Mouse (Mus musculus) brain, embryonic 18.5 days (tissue): Measurements from ENCODE around the gene Dab1.
A peak's percentile ranks its signal among the peaks of the same experiment; 100 is the strongest.

Experiments used
- DNase-seq: peaks from one replicate; pipeline ENCODE4 v3.0.0-alpha.2; 2012; ENCODE audit warnings: low read depth, low spot score

The Dab1 gene

DNA sequence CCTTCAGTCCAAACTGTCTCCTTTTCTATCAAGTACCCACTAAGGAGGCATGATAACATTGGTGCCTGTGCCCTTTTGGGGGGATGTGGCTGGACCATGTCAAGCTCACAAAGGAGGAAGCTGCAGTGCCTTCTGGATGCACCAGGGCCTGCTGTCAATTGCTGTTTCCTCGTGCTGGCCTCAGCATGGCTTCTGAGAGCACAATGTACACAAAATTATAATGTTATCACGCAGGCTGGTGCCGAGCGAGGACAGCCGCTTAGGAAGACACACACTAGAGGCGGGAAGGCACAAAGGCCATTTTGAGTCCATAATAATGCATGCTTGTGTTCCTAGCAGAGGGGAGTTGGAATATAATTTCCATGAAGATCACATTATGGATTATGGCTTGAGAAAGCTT is 81.2 kb downstream of the Dab1 start:
- no peak for DNase-seq

DNA sequence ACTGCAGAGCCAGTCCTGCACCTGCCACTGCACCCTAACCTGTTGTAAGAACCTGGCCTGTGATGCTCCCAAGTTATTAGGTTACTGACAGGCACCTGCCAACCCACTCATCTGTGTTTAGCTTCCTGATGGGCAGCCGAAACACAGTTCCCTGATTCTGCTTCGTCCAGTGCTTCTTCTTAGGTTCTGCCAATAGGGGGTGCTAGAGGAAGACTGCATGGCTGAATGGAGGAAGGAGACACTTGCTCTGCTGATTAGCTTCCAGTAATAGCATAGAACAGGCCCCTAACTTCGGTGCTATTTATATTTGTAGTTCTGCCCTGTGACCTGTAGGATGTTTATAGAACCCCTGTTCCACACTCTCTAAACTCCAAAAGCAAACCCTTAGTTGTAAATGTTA is 83.0 kb downstream of the Dab1 start:
- no peak for DNase-seq

DNA sequence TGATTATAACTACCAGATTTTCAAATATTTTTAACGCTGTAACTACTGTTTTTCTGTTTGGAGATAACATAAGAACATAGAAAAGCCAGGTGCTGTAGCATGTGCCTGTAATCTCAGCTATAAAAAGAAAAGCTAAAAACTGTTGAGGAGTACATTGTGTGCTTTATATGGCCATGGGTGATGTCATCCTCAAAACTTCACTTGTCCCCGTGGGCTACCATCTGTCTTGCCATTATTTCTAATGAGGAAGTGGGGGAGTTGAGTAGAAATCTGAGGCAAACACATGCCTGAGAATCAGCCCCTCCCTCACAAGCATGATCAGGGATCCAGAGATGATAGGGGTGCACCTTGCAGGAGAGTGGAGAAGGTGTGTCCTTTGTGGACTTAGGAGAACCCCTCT is 85.3 kb downstream of the Dab1 start:
- DNase-seq = no peak

DNA sequence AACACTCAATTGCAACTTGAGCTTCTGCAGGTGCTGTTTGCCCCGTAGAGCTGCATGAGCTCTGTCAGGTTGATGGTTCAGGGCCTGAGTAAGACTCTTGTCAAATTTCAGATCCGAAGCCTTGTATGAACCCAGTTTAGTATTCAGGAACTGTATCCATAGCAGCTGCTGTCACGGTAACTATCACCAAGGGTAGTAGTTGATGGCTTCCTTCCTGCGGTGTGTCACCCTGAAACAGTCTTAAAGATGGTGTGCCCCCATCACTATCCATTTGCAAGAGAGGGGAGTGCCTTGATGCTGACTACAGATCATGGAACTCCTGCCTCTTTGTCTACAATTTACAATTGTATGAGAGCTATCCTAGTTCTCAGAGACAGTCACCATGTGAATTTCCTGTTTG is 87.3 kb downstream of the Dab1 start:
- DNase-seq = no peak

DNA sequence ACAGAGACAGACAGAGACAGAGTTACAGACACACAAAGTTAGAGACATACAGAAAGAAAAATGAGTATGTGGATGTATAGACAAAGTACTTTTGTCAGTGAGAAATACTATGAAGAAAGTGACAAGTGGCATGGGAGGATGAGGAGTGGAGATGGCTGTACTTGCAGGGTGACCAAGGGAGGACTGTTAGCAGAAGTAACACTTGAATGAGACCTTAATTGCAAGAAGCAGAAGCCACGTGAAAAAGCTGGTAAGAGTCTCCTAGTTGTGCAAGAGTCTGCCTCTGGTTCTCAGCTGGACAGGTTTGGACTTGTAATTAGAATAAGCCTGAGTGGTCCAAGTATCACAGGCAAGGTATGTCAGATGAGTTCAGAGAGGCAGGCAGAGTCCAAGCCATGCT is 88.0 kb downstream of the Dab1 start:
- DNase-seq = no peak

DNA sequence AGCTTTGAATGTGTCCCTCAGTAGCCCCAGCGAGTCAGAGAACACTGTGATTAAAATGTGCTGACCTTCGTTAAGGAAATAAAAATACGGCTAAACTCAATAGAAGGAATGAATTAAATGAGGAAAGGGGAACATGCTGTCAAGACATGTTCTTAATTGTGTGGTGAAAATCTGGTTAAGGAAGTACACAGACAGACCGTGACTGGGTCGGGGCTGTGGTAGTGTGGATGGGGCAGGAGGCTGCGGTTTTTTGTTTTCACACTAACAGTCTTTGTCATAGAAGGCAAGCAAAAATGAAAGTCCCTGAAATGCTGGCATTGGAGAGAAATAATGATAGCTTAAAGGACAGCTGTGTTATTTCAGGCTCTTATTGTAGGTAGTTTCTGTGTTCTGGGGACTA is 92.2 kb downstream of the Dab1 start:
- no peak for DNase-seq

DNA sequence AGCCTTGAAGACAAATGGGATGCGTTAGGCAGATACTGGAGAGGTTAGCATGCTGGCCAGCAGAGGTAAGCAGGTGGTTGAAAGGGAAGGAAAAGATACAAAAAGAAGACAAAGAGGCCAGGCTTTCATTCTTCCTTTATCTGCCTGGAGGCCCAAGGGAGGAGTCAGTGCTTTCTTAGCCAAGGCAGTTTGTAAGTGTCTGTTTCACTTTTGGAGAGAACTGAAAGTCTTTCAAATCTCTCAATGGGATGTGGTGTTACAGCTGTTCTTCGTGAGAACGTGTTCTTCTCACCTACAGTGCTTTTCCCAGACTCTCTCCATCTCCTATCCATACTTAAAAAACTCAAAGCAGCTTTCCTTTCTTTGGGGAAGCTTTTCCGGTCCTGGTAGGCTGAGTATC is 94.8 kb downstream of the Dab1 start:
- DNase-seq = no peak

DNA sequence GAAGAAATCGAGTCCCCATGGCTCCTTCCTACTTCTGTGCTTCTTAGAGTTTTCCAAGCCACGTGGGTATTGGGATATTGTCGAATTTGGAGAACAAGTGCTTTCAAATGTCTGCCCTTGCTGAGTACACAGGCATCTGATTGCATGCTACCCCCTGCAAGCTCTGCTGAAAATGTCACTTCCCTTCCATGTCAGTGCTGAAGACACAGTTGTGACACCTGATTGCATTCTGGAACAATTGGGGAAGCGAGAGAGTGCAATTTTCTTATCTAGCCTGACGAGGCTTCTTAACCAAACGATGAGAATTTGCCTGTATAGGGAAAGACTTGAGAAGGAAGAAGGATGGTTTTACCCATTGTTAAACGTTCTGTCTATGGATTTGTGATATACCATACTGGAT is 95.8 kb downstream of the Dab1 start:
- DNase-seq = no peak

DNA sequence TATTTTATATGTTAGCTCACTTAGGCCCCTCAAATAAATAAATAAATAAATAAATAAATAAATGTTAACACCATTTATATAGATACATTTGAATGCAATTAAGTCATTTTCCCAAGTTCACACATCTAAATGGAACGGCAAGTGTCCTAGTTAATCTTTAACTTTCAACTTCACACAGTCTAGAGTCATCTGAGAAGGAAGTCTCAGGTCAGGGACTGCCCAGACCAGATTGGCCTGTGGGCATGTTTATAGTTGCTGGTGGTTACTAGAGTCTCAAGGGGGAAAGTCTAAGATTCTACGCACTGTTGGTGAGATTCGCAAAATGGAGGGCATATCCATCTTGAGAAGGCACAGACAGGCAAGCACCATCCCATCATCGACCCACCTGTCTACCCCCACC is 96.4 kb downstream of the Dab1 start:
- DNase-seq = no peak

DNA sequence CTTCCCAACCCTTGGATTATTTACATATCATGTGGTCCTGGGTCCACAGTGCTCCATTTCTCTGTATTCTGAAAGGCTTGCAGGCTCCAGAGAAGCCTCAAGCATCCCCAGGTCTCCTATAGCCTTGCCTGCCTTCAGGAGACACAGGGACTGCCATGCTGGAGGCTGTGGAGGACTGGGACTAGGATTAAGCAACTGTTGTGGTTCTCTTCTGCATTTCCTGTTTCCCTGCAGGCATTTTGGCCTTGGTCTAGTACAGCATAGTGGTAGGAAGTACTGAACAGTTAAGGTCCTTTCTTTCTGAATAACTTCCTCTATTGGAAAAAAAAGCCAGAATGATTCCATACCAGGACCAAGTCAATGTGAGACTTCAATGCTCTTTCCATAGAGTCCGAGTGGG is 103.6 kb downstream of the Dab1 start:
- DNase-seq = no peak

DNA sequence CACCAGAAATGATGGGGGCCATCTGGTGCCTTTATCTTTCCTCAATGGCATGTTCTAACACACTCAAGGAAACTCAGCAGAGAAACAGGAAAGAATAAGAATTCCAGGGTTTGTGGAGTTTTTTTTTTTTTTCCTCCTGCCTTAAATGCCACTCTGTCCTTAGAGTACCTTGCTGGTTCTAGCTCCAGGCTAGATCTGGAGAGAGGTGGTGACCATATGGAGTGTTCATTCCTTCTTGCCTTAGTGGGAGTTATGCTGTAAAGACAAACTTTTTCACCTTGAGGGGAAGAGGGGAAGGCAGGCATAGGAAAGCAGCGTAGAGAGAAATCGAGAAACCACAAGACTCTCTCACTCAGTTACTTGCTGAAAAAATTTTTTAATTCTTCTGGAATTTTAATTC is 107.3 kb downstream of the Dab1 start:
- no peak for DNase-seq

DNA sequence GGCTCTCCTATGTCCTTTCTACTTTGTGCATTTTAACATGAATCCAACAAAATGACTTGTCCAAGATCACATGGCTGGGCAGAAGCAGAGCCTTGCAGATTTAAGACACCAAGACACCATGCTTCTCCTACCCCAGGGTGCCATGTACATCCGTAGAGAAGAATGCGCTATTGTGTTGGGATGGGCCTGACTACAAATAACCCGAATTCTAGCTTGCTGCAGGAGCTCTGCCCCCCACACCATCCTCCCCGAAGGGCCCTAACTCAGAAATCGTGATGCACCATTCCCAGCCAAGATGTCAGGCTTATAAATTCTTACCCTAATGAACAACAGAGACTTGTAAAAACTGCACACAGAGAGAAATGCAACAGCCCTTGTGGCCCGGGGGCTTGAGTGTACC is 118.0 kb downstream of the Dab1 start:
- no peak for DNase-seq

DNA sequence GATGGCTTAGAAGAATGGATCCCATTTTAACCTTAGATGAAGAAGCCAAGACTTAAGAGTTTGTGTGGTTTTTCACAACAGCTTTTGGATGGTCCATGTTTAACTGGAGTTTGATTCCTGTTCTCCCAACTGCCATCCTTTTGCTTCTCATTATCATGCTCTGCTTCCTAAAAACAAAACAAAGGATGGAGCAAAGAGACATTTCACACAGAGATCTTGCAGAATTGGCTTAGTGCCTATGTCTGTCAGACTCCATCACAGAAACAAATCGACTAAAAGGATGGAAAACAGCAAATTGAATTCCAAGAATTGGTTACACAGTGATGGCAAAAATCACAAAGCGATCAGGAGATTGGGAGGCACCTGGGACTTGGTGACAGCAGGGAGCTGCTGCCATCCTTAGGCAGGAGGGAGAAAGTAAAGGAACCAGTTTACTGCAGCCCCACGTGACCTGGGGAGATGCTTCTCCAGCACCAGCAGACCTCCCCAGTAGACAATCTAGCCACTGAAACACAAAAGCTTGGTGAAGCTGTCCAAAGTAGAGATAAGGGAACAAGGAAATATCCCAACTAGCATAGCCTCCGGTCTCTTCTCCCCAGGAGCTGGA is 132.2 kb downstream of the Dab1 start:
- peak; percentile 24 for DNase-seq

DNA sequence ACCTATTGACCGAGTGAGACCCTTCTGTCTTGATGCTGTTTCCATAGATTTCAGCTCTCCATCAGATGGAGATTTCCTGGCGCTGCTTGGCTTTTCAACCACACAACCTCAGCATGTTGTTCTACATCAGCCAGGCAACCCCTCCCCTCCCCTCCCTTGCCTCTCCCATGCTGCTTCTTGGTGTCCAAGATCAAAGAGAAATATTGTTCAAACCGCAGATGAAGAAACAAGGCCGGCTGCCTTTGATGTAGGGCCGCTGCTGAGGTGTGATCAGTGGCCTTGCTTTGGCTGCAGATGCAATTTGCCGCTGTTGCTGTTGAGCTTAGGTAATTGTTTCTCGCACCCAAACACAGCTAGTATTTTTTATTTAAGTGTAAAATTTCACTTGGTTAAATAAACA is 135.4 kb downstream of the Dab1 start:
- DNase-seq = no peak

DNA sequence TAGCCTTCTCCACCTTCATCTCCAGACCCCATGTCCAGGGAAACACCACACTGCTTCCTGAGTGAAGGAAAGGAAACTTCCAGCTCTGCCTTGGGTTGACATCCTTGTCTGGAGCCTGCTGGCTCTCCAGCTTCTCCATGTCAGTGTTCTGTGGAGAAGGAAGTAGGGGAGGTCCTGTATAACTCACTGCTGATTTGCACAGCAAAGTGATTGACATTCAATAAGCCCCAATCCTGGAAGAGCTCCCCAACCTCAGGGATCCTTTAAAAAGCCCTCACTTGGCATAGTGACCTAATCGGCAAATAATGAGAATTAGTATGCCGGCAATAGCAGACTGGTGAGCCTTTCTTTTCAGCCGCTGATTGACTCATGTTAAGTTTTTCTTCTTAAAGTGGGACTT is 138.1 kb downstream of the Dab1 start:
- DNase-seq = no peak

DNA sequence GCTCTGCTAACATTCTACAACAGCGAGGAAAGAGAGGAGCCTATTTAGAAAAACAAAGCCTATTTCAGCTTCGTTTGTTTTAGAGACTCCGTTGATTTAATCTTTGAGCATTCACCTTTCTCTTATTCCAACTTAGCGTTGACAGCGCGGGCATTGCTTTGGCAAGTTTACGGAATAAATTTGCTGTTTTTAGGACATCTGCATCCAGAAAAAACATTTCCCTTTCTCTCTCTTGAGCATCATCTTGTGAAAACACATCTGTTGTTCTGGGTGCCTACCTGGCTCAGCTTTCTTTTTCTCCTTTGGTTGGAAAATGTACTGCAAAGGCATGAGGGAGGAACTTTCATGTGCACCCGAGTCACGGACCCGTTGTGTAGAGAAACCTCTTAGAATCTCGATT is 143.3 kb downstream of the Dab1 start:
- DNase-seq = no peak

DNA sequence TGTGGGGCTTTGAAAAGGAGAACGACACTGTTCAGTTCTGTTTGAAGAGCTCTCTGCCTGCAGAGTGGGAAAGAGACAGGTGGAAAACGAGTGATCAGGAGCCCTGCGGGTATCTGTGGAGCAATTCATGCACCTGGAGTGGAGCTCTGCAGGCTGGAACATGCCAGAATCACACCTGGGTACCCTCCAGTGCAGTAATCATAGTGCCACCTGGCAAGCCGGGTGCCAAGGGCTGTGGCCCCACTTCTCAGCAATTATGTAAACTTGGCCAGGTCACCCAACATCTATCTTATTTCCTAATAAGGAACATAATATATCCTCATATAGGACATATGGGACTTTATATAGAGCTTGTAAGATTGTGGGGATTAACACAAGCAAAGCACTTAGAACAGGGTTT is 156.6 kb downstream of the Dab1 start:
- no peak for DNase-seq

DNA sequence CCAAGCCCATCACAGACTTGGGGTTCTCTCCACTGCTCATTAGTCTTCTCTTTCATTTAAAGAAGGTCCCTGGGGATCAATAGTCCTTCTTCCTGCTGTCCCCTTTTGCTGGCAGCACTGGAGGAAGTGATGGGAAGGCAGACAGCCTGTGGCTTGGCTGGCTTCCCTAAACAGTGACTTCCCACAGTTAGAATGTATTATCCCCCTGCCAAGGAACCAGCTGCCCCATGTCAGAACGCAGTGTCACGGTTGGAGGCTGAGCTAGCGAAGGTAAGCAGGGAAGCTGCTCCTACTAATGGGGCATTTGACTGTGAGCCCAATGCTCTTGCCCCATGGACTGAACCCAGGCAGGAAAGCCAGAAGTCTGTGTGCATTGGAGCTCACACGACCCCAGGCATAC is 162.2 kb downstream of the Dab1 start:
- no peak for DNase-seq

DNA sequence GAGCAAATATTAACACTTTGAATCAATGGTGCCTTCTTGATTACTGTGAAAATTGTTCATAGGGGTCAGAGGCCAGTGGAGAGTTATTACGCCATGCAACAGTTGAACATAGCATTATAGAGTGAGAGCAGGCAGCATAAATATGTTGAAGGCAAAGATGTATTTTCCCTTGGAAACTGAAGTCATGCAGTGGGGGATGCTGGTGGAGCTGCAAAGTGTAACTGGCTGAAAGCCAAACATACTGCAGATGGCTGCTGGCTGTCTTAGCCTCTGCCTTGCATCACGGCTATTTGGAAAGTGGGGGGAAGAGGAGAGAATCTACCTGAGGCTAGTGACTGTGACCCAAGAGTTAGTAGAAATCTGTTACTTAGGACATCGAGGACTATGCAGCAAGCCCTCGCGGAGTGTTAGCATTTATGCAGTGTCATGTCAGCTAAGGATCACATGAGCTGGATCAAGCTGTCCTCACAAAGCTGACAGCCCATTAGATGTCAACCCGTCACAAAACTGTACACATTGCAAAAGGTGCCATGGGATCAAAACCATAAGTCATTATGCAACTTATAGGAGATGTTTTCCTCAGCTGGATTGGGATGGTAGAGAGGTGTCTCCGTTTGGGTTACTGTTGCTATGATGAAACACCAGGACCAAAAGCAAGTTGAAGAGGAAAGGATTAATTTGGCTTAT is 164.5 kb downstream of the Dab1 start:
- DNase-seq = no peak

DNA sequence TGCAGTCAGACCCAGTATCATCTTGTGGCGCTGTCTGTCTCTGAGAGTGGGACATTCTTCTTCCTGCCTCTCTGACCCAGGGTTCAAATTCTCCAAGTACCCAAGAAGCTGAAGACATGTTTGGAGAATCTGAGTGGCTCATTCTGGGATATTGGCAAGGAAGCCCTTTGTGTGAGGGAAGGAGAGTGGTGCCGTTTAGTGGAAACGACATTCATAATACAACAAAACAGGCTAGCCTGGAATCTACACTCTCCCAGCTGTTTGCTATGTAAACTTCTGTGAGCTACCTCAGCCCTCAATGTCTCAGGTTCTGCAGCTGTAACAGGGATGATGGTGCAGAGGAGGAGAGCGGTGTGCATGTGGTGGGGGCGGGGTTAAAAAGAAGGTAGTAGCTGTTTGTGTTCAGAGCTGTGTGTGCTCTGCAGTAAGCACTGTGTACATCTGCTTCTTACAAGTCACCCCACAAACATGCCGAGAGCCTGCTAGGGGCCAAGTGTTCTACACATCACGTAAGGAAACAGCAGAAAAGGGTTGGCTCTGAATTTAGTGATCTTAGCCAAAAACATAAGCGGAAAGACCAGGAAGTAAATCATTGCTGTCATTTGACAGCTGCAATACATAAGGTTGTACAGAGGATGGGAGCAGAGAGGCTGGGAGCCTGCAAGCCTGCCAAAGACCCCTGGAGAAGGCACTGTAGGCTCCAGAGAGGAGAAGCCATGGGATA is 174.6 kb downstream of the Dab1 start:
- no peak for DNase-seq

DNA sequence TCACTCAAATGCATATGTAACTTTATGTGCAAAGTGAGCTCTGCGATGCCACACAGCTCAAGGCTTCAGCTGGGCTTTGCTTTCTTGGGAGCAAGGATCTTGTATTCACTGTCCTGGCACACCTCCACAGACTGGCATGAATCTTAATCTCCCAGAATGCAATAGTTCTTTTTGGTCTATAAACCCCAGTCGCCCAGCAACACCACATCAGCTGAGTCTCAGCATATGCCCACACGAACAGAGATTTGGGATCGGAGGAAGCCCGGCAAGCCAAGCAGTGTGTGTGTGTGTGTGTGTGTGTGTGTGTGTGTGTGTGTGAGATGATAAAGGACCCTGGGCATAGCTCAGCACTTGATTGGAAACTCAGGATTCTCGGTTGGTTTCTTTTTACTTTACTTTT is 177.3 kb downstream of the Dab1 start:
- DNase-seq = no peak

DNA sequence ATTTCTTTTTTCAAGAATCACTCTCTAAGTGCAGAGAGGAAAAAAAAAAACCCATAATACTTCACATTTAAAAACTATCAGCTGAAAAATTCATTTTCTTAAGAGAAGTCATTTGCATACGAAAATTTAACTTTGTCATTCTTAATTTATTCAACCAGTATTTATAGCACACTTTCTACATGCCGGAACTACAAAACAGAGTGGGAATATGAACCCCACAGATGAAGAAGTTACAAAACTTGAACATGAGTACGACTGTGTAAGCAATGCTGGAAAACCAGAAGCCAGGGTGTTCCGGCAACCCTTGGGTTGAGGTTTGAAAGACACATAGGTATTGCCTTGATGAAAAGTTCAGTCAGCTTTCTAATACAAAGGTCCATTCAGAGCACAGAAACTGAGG is 183.3 kb downstream of the Dab1 start:
- no peak for DNase-seq

DNA sequence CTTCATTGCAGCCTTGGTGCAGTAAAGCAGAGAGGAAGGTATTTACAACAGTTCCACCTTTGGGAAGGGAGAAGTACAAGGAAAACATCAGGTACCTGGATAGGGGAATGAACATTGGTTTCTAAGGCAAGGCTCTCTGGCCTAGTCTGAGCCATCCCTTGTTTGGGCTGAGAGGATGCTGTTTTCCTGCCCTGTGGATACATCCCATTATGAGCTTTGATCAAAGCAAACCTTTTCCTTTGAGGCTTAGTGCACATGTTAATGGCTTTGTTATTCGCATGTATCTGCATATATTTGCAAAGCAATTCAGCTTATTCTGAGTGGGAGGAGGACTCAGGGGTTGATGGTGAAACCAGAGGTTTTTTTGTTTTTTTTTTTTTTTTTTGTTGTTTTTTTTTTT is 185.3 kb downstream of the Dab1 start:
- DNase-seq = no peak
